Mouse (Mus musculus) embryonic facial prominence, embryonic 11.5 days (tissue): ENCODE data around the gene Ghdc. TPM values are rescaled to one million over a fixed set of nuclear protein-coding genes. Genes with fewer than 3 reads are reported as not detected.

Experiments used
- ATAC-seq: fragments of 200-750 bp; cut with Nextera tagmentation; replicated peaks from 2 replicates; pipeline ENCODE4 v1.8.0; 2017; ENCODE audit warnings: low read depth; ENCODE audit not compliant: insufficient number of reproducible peaks, low FRiP score, low TSS enrichment
- DNase-seq: peaks from one replicate; pipeline ENCODE4 v3.0.0-alpha.2; 2015; ENCODE audit warnings: low spot score
- H3K27ac ChIP-seq: fragments of 300-500 bp; sonication (generic); replicated peaks from 2 replicates; pipeline ENCODE4 v1.5.1; 2014; ENCODE audit warnings: mild to moderate bottlenecking, low read depth, low read length, control low read depth
- H3K27me3 ChIP-seq: fragments of 300-500 bp; sonication (generic); 2 replicates; pipeline ENCODE4 v1.6.1; 2014; ENCODE audit warnings: mild to moderate bottlenecking, low read length, moderate library complexity, mixed read lengths; ENCODE audit not compliant: control insufficient read depth, insufficient read depth
- H3K36me3 ChIP-seq: fragments of 300-500 bp; sonication (generic); replicated peaks from 2 replicates; pipeline ENCODE4 v1.6.1; 2014; ENCODE audit warnings: low read depth, mild to moderate bottlenecking, low read length, moderate library complexity, mixed read lengths; ENCODE audit not compliant: control insufficient read depth, insufficient read depth
- H3K4me1 ChIP-seq: fragments of 300-500 bp; sonication (generic); 2 replicates; pipeline ENCODE4 v1.6.1; 2014; ENCODE audit warnings: low read length, mixed read lengths; ENCODE audit not compliant: control insufficient read depth, insufficient read depth
- H3K4me2 ChIP-seq: fragments of 300-500 bp; sonication (generic); 2 replicates; pipeline ENCODE4 v1.6.1; 2014; ENCODE audit warnings: low read depth, mild to moderate bottlenecking, control low read depth, low read length, moderate library complexity
- H3K4me3 ChIP-seq: fragments of 300-500 bp; sonication (generic); 2 replicates; pipeline ENCODE4 v1.5.1; 2014; ENCODE audit warnings: low read depth, low read length, control low read depth
- H3K9ac ChIP-seq: fragments of 300-500 bp; sonication (generic); replicated peaks from 2 replicates; pipeline ENCODE4 v1.6.1; 2014; ENCODE audit warnings: mild to moderate bottlenecking, control low read depth, low read length
- H3K9me3 ChIP-seq: fragments of 300-500 bp; sonication (generic); replicated peaks from 2 replicates; pipeline ENCODE4 v1.6.1; 2016; ENCODE audit warnings: mild to moderate bottlenecking, low read length, inconsistent platforms, mixed read lengths; ENCODE audit not compliant: control insufficient read depth
- WGBS: fragments of 180-500 bp; shearing (Covaris S2); extraction: QIAGEN DNeasy Blood & Tissue Kit; methylation state at CpG from one replicate; pipeline ENCODE4 v1.1.7; 2014; 5-methylcytosine and 5-hydroxymethylcytosine counted together
- polyA plus RNA-seq: library from polyadenylated mRNA; unstranded; fragments of >200 nt; fragmentation: Nextera tagmentation; extraction: Ambion mirVana; gene quantifications from 2 replicates; pipeline ENCODE4 v1.2.1, GENCODE M21; 2014

Gene Ghdc
- polyA plus RNA-seq, 1 experiment from 2014 or later: 1.5 TPM

DNA sequence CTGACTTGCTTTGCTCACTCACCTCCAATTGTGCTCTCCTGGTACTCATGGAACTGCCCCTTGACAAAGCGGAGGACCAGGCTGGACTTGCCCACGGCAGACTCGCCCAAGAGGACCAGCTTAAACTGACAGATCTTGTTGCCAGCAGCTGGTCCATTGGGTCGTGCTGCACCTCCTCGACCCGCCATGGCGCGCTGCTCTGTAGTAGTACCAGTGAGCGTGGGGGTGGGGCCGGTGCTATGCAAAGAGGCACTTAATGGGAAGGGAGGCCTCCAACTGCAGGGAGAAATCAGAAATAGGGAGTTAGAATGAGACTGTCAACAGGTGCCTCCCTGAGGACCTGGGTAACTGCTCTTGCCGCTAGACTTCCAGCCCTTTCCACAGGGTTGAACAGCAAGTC lies 50.9 kb downstream of the Ghdc start:
- no peak overlapping the region for H3K4me2 ChIP-seq
- H3K36me3 ChIP-seq: peaks cover 7% of the 10 kb centered on the region
- H3K4me3 ChIP-seq: no peak overlapping the region
- ATAC-seq (no peak), DNase-seq (no peak)
- H3K9me3 ChIP-seq: no peaks in the 10 kb centered on the region
- WGBS: 85% methylated on average over 11 of the region's 11 CpGs
- H3K27me3 ChIP-seq: no peaks in the 10 kb centered on the region
- H3K4me1 ChIP-seq: no peaks in the 10 kb centered on the region
- no peak overlapping the region for H3K9ac ChIP-seq
- no peak overlapping the region for H3K27ac ChIP-seq

DNA sequence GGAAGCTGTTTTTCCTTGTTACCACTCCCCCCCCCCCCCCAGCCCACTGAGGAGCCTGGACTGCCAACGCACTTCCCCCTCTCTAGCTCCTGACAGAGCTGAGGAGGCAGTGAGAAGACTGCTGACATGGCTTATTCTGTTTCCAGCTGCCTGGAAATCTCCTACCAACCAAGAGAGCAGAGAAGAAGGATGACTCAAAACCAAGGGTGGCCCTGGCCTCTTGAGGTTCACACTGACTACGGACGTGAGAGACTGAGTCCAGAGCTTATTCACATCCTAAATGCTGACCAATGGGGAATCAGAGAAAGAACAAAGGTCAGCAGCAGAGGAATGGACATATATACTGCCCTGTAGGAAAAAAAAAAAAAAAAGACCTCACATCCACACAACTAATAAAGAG lies 51.4 kb downstream of the Ghdc start:
- H3K4me3 ChIP-seq: no peak overlapping the region
- H3K27ac ChIP-seq: no peak overlapping the region
- ATAC-seq (no peak), DNase-seq (no peak)
- no peaks in the 10 kb centered on the region for H3K27me3 ChIP-seq
- H3K9me3 ChIP-seq: no peaks in the 10 kb centered on the region
- no peak overlapping the region for H3K9ac ChIP-seq
- H3K4me1 ChIP-seq: peaks cover 1% of the 10 kb centered on the region; the same call in 1 of the 2 replicates
- 70% methylated on average over 3 of the region's 3 CpGs for WGBS
- H3K4me2 ChIP-seq: no peak overlapping the region
- peaks cover 7% of the 10 kb centered on the region for H3K36me3 ChIP-seq

DNA sequence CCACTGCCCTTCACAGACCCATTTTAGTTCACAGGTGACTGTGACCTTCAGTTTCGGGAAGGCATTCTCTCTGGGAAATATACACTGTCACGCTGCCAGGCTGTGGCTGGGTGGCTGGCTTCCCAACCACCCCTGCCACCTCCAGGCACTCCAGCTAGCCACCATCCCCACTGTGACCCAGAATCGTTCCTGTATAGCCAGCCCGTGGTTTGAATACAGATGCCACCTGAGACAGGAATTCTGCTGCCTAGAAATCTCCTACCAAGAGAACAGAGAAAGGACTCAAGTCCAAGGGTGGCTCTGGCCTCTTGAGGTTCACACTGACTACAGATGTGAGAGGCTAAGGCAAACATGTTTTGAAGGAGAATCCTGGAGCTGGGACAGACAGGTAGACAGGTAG lies 51.9 kb downstream of the Ghdc start:
- H3K9ac ChIP-seq: no peak overlapping the region
- no peaks in the 10 kb centered on the region for H3K9me3 ChIP-seq
- H3K4me2 ChIP-seq: no peak overlapping the region
- no peak overlapping the region for H3K4me3 ChIP-seq
- no peaks in the 10 kb centered on the region for H3K27me3 ChIP-seq
- peaks cover 7% of the 10 kb centered on the region for H3K36me3 ChIP-seq
- no peak for DNase-seq
- ATAC-seq: no peak
- no peak overlapping the region for H3K27ac ChIP-seq
- H3K4me1 ChIP-seq: peaks cover 6% of the 10 kb centered on the region
- WGBS: 87% methylated on average over 4 of the region's 4 CpGs

DNA sequence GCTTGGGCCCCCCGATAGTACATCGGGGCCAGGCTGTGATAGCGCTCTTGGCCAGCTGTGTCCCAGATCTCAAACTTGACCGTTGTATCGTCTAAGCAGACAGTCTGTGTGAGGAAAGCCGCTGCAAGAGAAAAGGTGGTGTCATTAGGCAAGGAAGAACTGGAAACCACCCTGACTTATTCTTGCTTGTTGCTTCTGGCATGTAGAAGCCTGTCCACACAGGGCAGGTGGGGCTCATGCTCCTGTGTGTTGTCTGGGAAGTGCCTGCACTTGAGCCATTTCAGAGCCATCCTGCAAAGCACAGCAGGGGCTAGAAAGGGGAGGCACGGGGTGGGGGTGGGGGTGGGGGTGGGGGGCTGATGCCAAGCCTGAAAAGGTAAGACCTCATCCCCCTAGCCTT lies 52.3 kb downstream of the Ghdc start:
- Histone ChIP-seq H3K36me3 (peaks cover 7% of the 10 kb centered on the region), H3K4me2 (no peak overlapping the region)

DNA sequence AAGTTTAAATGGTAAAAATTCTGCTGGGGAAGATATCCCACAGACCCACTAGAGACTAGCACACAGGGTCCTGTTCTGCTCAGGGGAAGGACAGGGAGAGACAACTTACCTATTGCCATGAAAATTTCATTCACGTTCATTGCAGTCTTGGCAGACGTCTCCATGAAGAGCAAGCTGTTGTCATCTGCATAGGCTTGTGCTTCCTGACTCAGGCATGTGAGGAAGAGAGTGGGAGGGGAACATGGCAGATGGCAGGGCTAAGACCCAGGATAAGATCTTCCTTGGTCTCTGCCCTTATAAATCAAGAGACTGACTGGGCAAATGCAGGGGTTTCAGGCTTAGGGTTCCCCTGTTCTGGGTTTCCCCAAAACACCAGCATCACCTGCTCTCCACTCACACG lies 54.1 kb downstream of the Ghdc start:
- Histone ChIP-seq H3K9me3 (no peaks in the 10 kb centered on the region), H3K4me1 (peaks cover 9% of the 10 kb centered on the region), H3K4me2 (no peak overlapping the region), H3K9ac (no peak overlapping the region), H3K27me3 (no peaks in the 10 kb centered on the region), H3K36me3 (peaks cover 7% of the 10 kb centered on the region), H3K4me3 (no peak overlapping the region), H3K27ac (no peak overlapping the region)
- no peak for ATAC-seq
- DNase-seq: no peak
- 91% methylated on average over 3 of the region's 3 CpGs for WGBS

More for the DNA sequence above, 52.3 kb downstream of the Ghdc start:
- WGBS: 94% methylated on average over 7 of the region's 7 CpGs
- Histone ChIP-seq H3K4me1 (peaks cover 9% of the 10 kb centered on the region), H3K27me3 (no peaks in the 10 kb centered on the region), H3K27ac (no peak overlapping the region), H3K9me3 (no peaks in the 10 kb centered on the region), H3K4me3 (no peak overlapping the region), H3K9ac (no peak overlapping the region)
- no peak for DNase-seq
- ATAC-seq: no peak

Other genes with a start within 250 kb of the Ghdc start
- 200 and 210 TPM in 2 replicates for gene Acly, start 243.0 kb downstream of the Ghdc start, polyA plus RNA-seq
- gene Ttc25, start 225.3 kb downstream of the Ghdc start, polyA plus RNA-seq: 0.79 and 1.4 TPM in 2 replicates
- 20.0 and 23.6 TPM in 2 replicates for gene Cnp, start 196.1 kb downstream of the Ghdc start, polyA plus RNA-seq
- gene Nkiras2, start 151.7 kb downstream of the Ghdc start, polyA plus RNA-seq: 79.5 and 93.0 TPM in 2 replicates
- gene Dnajc7, start 150.8 kb downstream of the Ghdc start, polyA plus RNA-seq: 80.0 and 83.9 TPM in 2 replicates
- gene Zfp385c, start 78.5 kb downstream of the Ghdc start, polyA plus RNA-seq: 0.53 and 1.2 TPM in 2 replicates
- gene Dhx58, start 66.7 kb downstream of the Ghdc start, polyA plus RNA-seq: 1.2 and 1.8 TPM in 2 replicates
- 49.9 and 55.9 TPM in 2 replicates for gene Kat2a, start 58.5 kb downstream of the Ghdc start, polyA plus RNA-seq
- not detected in 2 replicates for gene Hspb9, start 57.1 kb downstream of the Ghdc start, polyA plus RNA-seq
- gene Rab5c, start 32.7 kb downstream of the Ghdc start, polyA plus RNA-seq: 76.6 and 86.1 TPM in 2 replicates
- gene Kcnh4, start 11.0 kb downstream of the Ghdc start, polyA plus RNA-seq: 0.50 and 0.56 TPM in 2 replicates
- gene Hcrt, start 8.0 kb downstream of the Ghdc start, polyA plus RNA-seq: not detected in 2 replicates
- gene Stat5b, start 79.8 kb upstream of the Ghdc start, polyA plus RNA-seq: 17.9 and 18.1 TPM in 2 replicates
- gene Stat5a, start 88.4 kb upstream of the Ghdc start, polyA plus RNA-seq: 1.6 and 1.9 TPM in 2 replicates
- 22.5 and 23.5 TPM in 2 replicates for gene Stat3, start 168.6 kb upstream of the Ghdc start, polyA plus RNA-seq
- gene Cavin1, start 199.9 kb upstream of the Ghdc start, polyA plus RNA-seq: 14.7 and 16.3 TPM in 2 replicates
- gene Atp6v0a1, start 238.5 kb upstream of the Ghdc start, polyA plus RNA-seq: 28.0 and 28.4 TPM in 2 replicates